Mouse (Mus musculus) forebrain, embryonic 11.5 days (tissue): ENCODE results near the gene Grb2. TPM values are rescaled to one million over a fixed set of nuclear protein-coding genes. Genes with fewer than 3 reads are reported as not detected.
A peak's percentile ranks its signal among the peaks of the same experiment; 100 is the strongest.

Experiments
- ATAC-seq: fragments of 200-750 bp; cut with Nextera tagmentation; replicated peaks from 2 replicates; pipeline ENCODE4 v1.8.0; 2017; ENCODE audit warnings: moderate TSS enrichment; ENCODE audit not compliant: low FRiP score
- DNase-seq: peaks from one replicate; pipeline ENCODE4 v3.0.0-alpha.2; 2017; ENCODE audit warnings: low spot score
- H3K27ac ChIP-seq: fragments of 300-500 bp; sonication (generic); 2 replicates; pipeline ENCODE4 v1.5.1; 2014; ENCODE audit warnings: low read depth, low read length
- H3K27me3 ChIP-seq: fragments of 300-500 bp; sonication (generic); 2 replicates; pipeline ENCODE4 v1.6.1; 2014; ENCODE audit warnings: mild to moderate bottlenecking, low read length, mixed read lengths; ENCODE audit not compliant: control insufficient read depth, insufficient read depth
- H3K36me3 ChIP-seq: fragments of 300-500 bp; sonication (generic); 2 replicates; pipeline ENCODE4 v1.6.1; 2014; ENCODE audit warnings: mild to moderate bottlenecking, low read length, moderate library complexity, mixed read lengths; ENCODE audit not compliant: control insufficient read depth, insufficient read depth
- H3K4me1 ChIP-seq: fragments of 300-500 bp; sonication (generic); replicated peaks from 2 replicates; pipeline ENCODE4 v1.6.1; 2014; ENCODE audit warnings: low read length, mixed read lengths; ENCODE audit not compliant: control insufficient read depth, insufficient read depth
- H3K4me2 ChIP-seq: fragments of 300-500 bp; sonication (generic); 2 replicates; pipeline ENCODE4 v1.6.1; 2014; ENCODE audit warnings: low read depth, mild to moderate bottlenecking, low read length, moderate library complexity, mixed read lengths; ENCODE audit not compliant: severe bottlenecking
- H3K4me3 ChIP-seq: fragments of 300-500 bp; sonication (generic); 2 replicates; pipeline ENCODE4 v1.5.1; 2014; ENCODE audit warnings: low read depth, low read length
- H3K9ac ChIP-seq: fragments of 300-500 bp; sonication (generic); 2 replicates; pipeline ENCODE4 v1.6.1; 2014; ENCODE audit warnings: low read length
- H3K9me3 ChIP-seq: fragments of 300-500 bp; sonication (generic); 2 replicates; pipeline ENCODE4 v1.6.1; 2016; ENCODE audit warnings: low read length, mixed read lengths; ENCODE audit not compliant: control insufficient read depth
- WGBS: fragments of 180-500 bp; shearing (Covaris S2); extraction: QIAGEN DNeasy Blood & Tissue Kit; methylation state at CpG from one replicate; pipeline ENCODE4 v1.1.7; 2014; 5-methylcytosine and 5-hydroxymethylcytosine counted together
- polyA plus RNA-seq: library from polyadenylated mRNA; unstranded; fragments of >200 nt; fragmentation: Nextera tagmentation; extraction: Ambion mirVana; gene quantifications from 2 replicates; pipeline ENCODE4 v1.2.1, GENCODE M21; 2014

Gene Grb2
- polyA plus RNA-seq, 1 experiment from 2014 or later, result 63.0 TPM

DNA sequence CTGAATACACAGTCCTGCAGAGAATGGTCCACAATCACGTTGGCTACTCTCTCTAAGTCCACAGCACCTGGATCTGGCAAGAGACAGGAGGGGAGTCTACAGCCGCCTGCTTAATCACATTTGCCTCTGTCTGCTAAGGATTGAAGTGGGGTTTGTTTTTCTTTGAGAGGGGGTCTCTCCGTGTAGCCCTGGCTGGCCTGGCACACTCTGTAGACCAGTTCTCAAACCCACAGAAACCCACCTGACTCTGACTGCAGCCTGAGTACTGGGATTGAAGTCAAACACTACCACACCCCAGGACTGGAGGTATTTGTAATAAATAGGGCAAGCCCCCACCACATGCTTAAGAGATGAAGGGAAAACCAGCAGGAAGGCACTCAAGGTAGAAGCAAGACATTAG, 98.8 kb downstream of the Grb2 start:
- Histone ChIP-seq H3K27ac (no peak overlapping the region), H3K36me3 (peaks cover 16% of the 10 kb centered on the region; the same call in 1 of the 2 replicates), H3K4me1 (peaks cover 17% of the 10 kb centered on the region), H3K27me3 (no peaks in the 10 kb centered on the region), H3K4me2 (no peak overlapping the region), H3K4me3 (no peak overlapping the region), H3K9me3 (no peaks in the 10 kb centered on the region), H3K9ac (no peak overlapping the region)
- no peak for DNase-seq
- no peak for ATAC-seq
- 72% methylated on average over 3 of the region's 3 CpGs for WGBS

GRCm38 (mm10) chr11:115608421-115609399, 99.7 kb downstream of the Grb2 start:
- no peak overlapping the region for H3K4me3 ChIP-seq
- WGBS, result 86% methylated on average over 23 of the region's 23 CpGs
- no peak overlapping the region for H3K27ac ChIP-seq
- no peak for DNase-seq
- peaks cover 16% of the 10 kb centered on the region; the same call in 1 of the 2 replicates for H3K36me3 ChIP-seq
- no peaks in the 10 kb centered on the region for H3K27me3 ChIP-seq
- ATAC-seq, result no peak
- no peak overlapping the region for H3K4me2 ChIP-seq
- no peaks in the 10 kb centered on the region for H3K9me3 ChIP-seq
- peaks cover 18% of the 10 kb centered on the region for H3K4me1 ChIP-seq
- H3K9ac ChIP-seq, result no peak overlapping the region

GRCm38 (mm10) chr11:115606733-115607132, 101.7 kb downstream of the Grb2 start:
- Histone ChIP-seq H3K27me3 (no peaks in the 10 kb centered on the region), H3K4me3 (no peak overlapping the region), H3K9ac (no peak overlapping the region), H3K4me1 (peaks cover 14% of the 10 kb centered on the region), H3K27ac (no peak overlapping the region), H3K36me3 (peaks cover 16% of the 10 kb centered on the region; the same call in 1 of the 2 replicates), H3K9me3 (no peaks in the 10 kb centered on the region), H3K4me2 (no peak overlapping the region)
- WGBS, result 93% methylated on average over 18 of the region's 18 CpGs
- no peak for DNase-seq
- ATAC-seq, result no peak

- H3K36me3 ChIP-seq, result peaks cover 16% of the 10 kb centered on the region; the same call in 1 of the 2 replicates
- no peaks in the 10 kb centered on the region for H3K9me3 ChIP-seq
- WGBS, result under 1% methylated on average over 26 of the region's 26 CpGs
- H3K27ac ChIP-seq, result peak overlapping the region; percentile 75; the same call in 1 of the 2 replicates
- peak overlapping the region; percentile 94 for H3K4me2 ChIP-seq
- H3K4me3 ChIP-seq, result peak overlapping the region; percentile 96
- ATAC-seq (peak; percentile 59), DNase-seq (no peak)
- no peaks in the 10 kb centered on the region for H3K27me3 ChIP-seq
- H3K9ac ChIP-seq, result peak overlapping the region; percentile 94
- H3K4me1 ChIP-seq, result peaks cover 10% of the 10 kb centered on the region
Measured at GRCm38 (mm10) chr11:115604304-115604696, 104.1 kb downstream of the Grb2 start.

- Histone ChIP-seq H3K4me3 (peak within 1 kb of the TSS; percentile 96), H3K36me3 (peaks cover 16% of the 10 kb centered on the region; the same call in 1 of the 2 replicates)
- under 1% methylated on average over 91 of the region's 93 CpGs for WGBS
Measured at GRCm38 (mm10) chr11:115603476-115604303, 104.7 kb downstream of the Grb2 start, which contains the start of the genes Mrps7 and Gga3. Mrps7 (plus strand) TSS chr11:115603925. Gga3 (minus strand) TSS chr11:115604051.

DNA sequence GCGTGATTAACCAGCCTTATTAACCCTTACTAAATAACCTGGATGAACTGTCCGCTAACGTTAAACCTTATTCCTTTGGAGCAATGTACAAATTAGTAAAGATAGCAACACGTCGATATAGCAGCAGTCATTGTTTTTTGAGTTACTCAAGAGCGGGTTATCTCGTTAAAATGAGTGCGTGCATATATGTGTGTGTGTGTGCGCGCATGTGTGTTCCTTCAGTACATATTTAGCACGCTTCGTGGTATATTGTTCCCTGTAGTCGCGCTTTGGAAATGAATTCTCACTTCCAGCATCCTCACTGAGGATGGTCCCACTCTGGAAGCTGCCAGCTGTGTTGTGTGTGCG, 105.3 kb downstream of the Grb2 start:
- no peaks in the 10 kb centered on the region for H3K27me3 ChIP-seq
- WGBS, result 6% methylated on average over 15 of the region's 15 CpGs
- H3K4me3 ChIP-seq, result peak overlapping the region; percentile 96
- H3K4me1 ChIP-seq, result peaks cover 10% of the 10 kb centered on the region
- H3K9me3 ChIP-seq, result no peaks in the 10 kb centered on the region
- peak overlapping the region; percentile 94 for H3K9ac ChIP-seq
- ATAC-seq (no peak), DNase-seq (no peak)
- peak overlapping the region; percentile 58 for H3K4me2 ChIP-seq
- peak overlapping the region; percentile 75; the same call in 1 of the 2 replicates for H3K27ac ChIP-seq
- H3K36me3 ChIP-seq, result peaks cover 16% of the 10 kb centered on the region; the same call in 1 of the 2 replicates

More at GRCm38 (mm10) chr11:115603476-115604303, 104.7 kb downstream of the Grb2 start, which contains the start of the genes Mrps7 and Gga3:
- peak; percentile 98 for ATAC-seq
- peaks cover 10% of the 10 kb centered on the region for H3K4me1 ChIP-seq
- no peaks in the 10 kb centered on the region for H3K9me3 ChIP-seq
- H3K27me3 ChIP-seq, result no peaks in the 10 kb centered on the region
- peak within 1 kb of the TSS; percentile 94 for H3K9ac ChIP-seq
- peak within 1 kb of the TSS; percentile 75 for H3K27ac ChIP-seq
- peak within 1 kb of the TSS; percentile 94 for H3K4me2 ChIP-seq
- peak; percentile 93 for DNase-seq

DNA sequence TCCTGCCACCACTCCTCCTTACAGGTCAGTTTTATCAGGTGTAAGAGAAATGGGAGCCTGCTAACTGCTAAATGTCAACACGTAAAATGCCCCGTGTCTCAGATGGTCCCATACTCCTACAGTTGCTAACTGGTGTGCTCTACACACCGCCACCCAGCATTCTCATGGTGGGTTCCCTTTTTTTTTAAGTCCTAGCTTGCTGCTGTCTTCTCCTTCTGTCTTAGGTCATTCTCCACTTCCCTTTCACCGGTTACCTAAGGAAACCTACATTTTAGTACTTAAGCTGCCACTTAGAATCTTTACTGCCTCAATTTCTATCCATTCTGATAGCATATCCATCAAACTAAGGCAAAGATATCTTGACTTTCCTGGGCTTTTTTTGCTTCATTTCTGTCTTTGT, 107.2 kb downstream of the Grb2 start:
- Histone ChIP-seq H3K4me2 (no peak overlapping the region), H3K4me3 (no peak overlapping the region), H3K27ac (no peak overlapping the region), H3K27me3 (no peaks in the 10 kb centered on the region), H3K4me1 (peaks cover 10% of the 10 kb centered on the region), H3K9me3 (no peaks in the 10 kb centered on the region), H3K36me3 (peaks cover 2% of the 10 kb centered on the region; the same call in 1 of the 2 replicates), H3K9ac (no peak overlapping the region)
- ATAC-seq, result no peak
- no peak for DNase-seq
- 96% methylated on average over 4 of the region's 4 CpGs for WGBS

DNA sequence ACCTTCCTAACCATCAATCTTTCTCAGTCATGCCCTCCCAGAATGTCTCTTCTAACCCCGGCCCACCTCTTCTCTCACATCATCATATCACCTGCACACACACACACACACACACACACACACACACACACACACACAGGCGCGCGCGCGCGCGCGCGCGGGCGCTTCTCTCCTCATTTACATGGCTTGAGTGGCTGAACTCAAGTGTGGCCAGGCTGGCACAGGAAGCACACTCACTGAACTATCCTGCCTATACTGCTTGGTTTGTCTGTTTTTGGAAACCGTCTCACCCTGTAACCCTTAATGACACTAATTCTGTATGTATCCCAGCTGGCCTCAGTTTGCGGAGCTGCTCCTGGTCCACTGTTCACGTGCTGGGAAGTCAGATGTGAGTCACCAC, 107.7 kb downstream of the Grb2 start:
- Histone ChIP-seq H3K36me3 (no peaks in the 10 kb centered on the region; the same call in 1 of the 2 replicates), H3K4me3 (no peak overlapping the region), H3K4me2 (no peak overlapping the region), H3K9ac (no peak overlapping the region), H3K27ac (no peak overlapping the region), H3K27me3 (no peaks in the 10 kb centered on the region), H3K9me3 (no peaks in the 10 kb centered on the region), H3K4me1 (peaks cover 10% of the 10 kb centered on the region)
- WGBS, result 96% methylated on average over 15 of the region's 15 CpGs
- DNase-seq (no peak), ATAC-seq (no peak)
